Mouse (Mus musculus) MEL (cell line): Measurements from ENCODE around the gene Cd86. TPM values are rescaled to one million over a fixed set of nuclear protein-coding genes. Genes with fewer than 3 reads are reported as not detected.

Experiments used
- DNase-seq: peaks from one replicate; pipeline ENCODE4 v3.0.0; 2011; ENCODE audit warnings: low read depth, low spot score
- H3K27ac ChIP-seq: 2 replicates; pipeline ENCODE4 v1.5.1; 2012; ENCODE audit warnings: low read depth, mild to moderate bottlenecking, control low read depth, low read length, moderate library complexity; ENCODE audit not compliant: control insufficient read depth
- H3K27me3 ChIP-seq, 2 experiments: fragments of 150-350 bp in 1 of 2; sonication (generic) in 1 of 2; 2 replicates each; pipeline ENCODE4 v1.6.1; 2012; ENCODE audit warnings: low read length in 2 of 2, mild to moderate bottlenecking in 2 of 2, improper control_type of control experiment in 1 of 2, moderate library complexity in 1 of 2; ENCODE audit not compliant: insufficient read depth in 2 of 2, control insufficient read depth in 1 of 2
- H3K36me3 ChIP-seq, 2 experiments: 2 replicates each; pipeline ENCODE4 v1.6.1; 2012 to 2014; ENCODE audit warnings: low read length in 2 of 2, improper control_type of control experiment in 1 of 2, inconsistent platforms in 1 of 2, mild to moderate bottlenecking in 1 of 2; ENCODE audit not compliant: insufficient read depth in 2 of 2, control insufficient read depth in 1 of 2
- H3K4me1 ChIP-seq, 2 experiments: fragments of 150-350 bp in 1 of 2; sonication (generic) in 1 of 2; 2 replicates each; pipeline ENCODE4 v1.6.1; 2012; ENCODE audit warnings: low read length in 2 of 2, improper control_type of control experiment in 1 of 2, mild to moderate bottlenecking in 1 of 2; ENCODE audit not compliant: insufficient read depth in 2 of 2, control insufficient read depth in 1 of 2
- H3K4me3 ChIP-seq, 2 experiments: fragments of 150-350 bp in 1 of 2; sonication (generic) in 1 of 2; 2 replicates each; pipeline ENCODE4 v1.5.1; 2012; ENCODE audit warnings: low read depth in 2 of 2, low read length in 2 of 2, mild to moderate bottlenecking in 2 of 2, moderate library complexity in 2 of 2, control low read depth in 1 of 2, improper control_type of control experiment in 1 of 2; ENCODE audit not compliant: control insufficient read depth in 1 of 2, insufficient read depth in 1 of 2
- H3K79me2 ChIP-seq: 2 replicates; pipeline ENCODE4 v1.6.1; 2012; ENCODE audit warnings: mild to moderate bottlenecking, low read length, moderate library complexity; ENCODE audit not compliant: control insufficient read depth, poor library complexity, insufficient read depth
- H3K9ac ChIP-seq: 2 replicates; pipeline ENCODE4 v1.6.1; 2012; ENCODE audit warnings: low read depth, mild to moderate bottlenecking, control low read depth, low read length, moderate library complexity; ENCODE audit not compliant: control insufficient read depth, poor library complexity, severe bottlenecking
- H3K9me3 ChIP-seq: fragments of 150-350 bp; sonication (generic); replicated peaks from 2 replicates; pipeline ENCODE4 v1.6.1; 2012; ENCODE audit warnings: mild to moderate bottlenecking, low read length, improper control_type of control experiment, moderate library complexity; ENCODE audit not compliant: insufficient read depth
- CHD2 ChIP-seq: IDR thresholded peaks from 2 replicates; pipeline ENCODE4 v1.6.1; 2011; ENCODE audit warnings: low read length, improper control_type of control experiment
- ELF1 ChIP-seq: IDR thresholded peaks from 2 replicates; pipeline ENCODE4 v1.6.1; 2014; ENCODE audit warnings: low read depth, mild to moderate bottlenecking, inconsistent platforms, low read length, improper control_type of control experiment, moderate library complexity
- EP300 ChIP-seq, 2 experiments: IDR thresholded peaks; 2 replicates each; pipeline ENCODE4 v1.6.1; 2011; ENCODE audit warnings: improper control_type of control experiment in 2 of 2, low read length in 2 of 2, low read depth in 1 of 2, mild to moderate bottlenecking in 1 of 2
- GABPA ChIP-seq: IDR thresholded peaks from 2 replicates; pipeline ENCODE4 v1.6.1; 2012; ENCODE audit warnings: low read depth, mild to moderate bottlenecking, inconsistent platforms, low read length, improper control_type of control experiment, moderate library complexity
- GATA1 ChIP-seq: IDR thresholded peaks from 2 replicates; pipeline ENCODE4 v1.6.1; 2011; ENCODE audit warnings: low read depth, low read length, improper control_type of control experiment
- HCFC1 ChIP-seq: IDR thresholded peaks from 2 replicates; pipeline ENCODE4 v1.6.1; 2012; ENCODE audit warnings: low read depth, mild to moderate bottlenecking, inconsistent platforms, low read length, improper control_type of control experiment, moderate library complexity
- JUND ChIP-seq: IDR thresholded peaks from 2 replicates; pipeline ENCODE4 v1.6.1; 2011; ENCODE audit warnings: low read depth, mild to moderate bottlenecking, improper control_type of control experiment, low read length
- MAFK ChIP-seq: IDR thresholded peaks from 2 replicates; pipeline ENCODE4 v1.6.1; 2011; ENCODE audit warnings: low read depth, mild to moderate bottlenecking, low read length, improper control_type of control experiment, borderline replicate concordance
- MAZ ChIP-seq: IDR thresholded peaks from 2 replicates; pipeline ENCODE4 v1.6.1; 2012; ENCODE audit warnings: low read depth, mild to moderate bottlenecking, inconsistent platforms, low read length, improper control_type of control experiment
- MEF2A ChIP-seq: IDR thresholded peaks from 2 replicates; pipeline ENCODE4 v1.6.1; 2014; ENCODE audit warnings: low read depth, mild to moderate bottlenecking, inconsistent platforms, low read length, improper control_type of control experiment; ENCODE audit not compliant: poor library complexity, insufficient replicate concordance, severe bottlenecking; ENCODE audit errors: extremely low read depth
- MYB ChIP-seq: IDR thresholded peaks from 2 replicates; pipeline ENCODE4 v1.6.1; 2011; ENCODE audit warnings: mild to moderate bottlenecking, low read depth, low read length, improper control_type of control experiment
- MYC ChIP-seq: IDR thresholded peaks from 2 replicates; pipeline ENCODE4 v1.6.1; 2011; ENCODE audit warnings: low read depth, mild to moderate bottlenecking, low read length, improper control_type of control experiment, moderate library complexity
- POLR2AphosphoS2 ChIP-seq: IDR thresholded peaks from 2 replicates; pipeline ENCODE4 v1.6.1; 2011; ENCODE audit warnings: low read length, improper control_type of control experiment
- RAD21 ChIP-seq: IDR thresholded peaks from 2 replicates; pipeline ENCODE4 v1.6.1; 2011; ENCODE audit warnings: mild to moderate bottlenecking, low read depth, low read length, improper control_type of control experiment
- RCOR1 ChIP-seq: IDR thresholded peaks from 2 replicates; pipeline ENCODE4 v1.6.1; 2012; ENCODE audit warnings: low read depth, mild to moderate bottlenecking, inconsistent platforms, low read length, improper control_type of control experiment
- SMC3 ChIP-seq: IDR thresholded peaks from 2 replicates; pipeline ENCODE4 v1.6.1; 2011; ENCODE audit warnings: low read depth, low read length, improper control_type of control experiment
- TAL1 ChIP-seq: IDR thresholded peaks from 2 replicates; pipeline ENCODE4 v1.6.1; 2012; ENCODE audit warnings: mild to moderate bottlenecking, inconsistent platforms, low read length, moderate library complexity, mixed read lengths
- TCF12 ChIP-seq: IDR thresholded peaks from 2 replicates; pipeline ENCODE4 v1.6.1; 2014; ENCODE audit warnings: low read depth, mild to moderate bottlenecking, inconsistent platforms, low read length, improper control_type of control experiment, moderate library complexity
- USF1 ChIP-seq: IDR thresholded peaks from 2 replicates; pipeline ENCODE4 v1.6.1; 2014; ENCODE audit warnings: low read depth, mild to moderate bottlenecking, inconsistent platforms, low read length, improper control_type of control experiment, moderate library complexity
- ZNF384 ChIP-seq: IDR thresholded peaks from 2 replicates; pipeline ENCODE4 v1.6.1; 2012; ENCODE audit warnings: low read depth, mild to moderate bottlenecking, inconsistent platforms, low read length, improper control_type of control experiment
- polyA plus RNA-seq, 2 experiments: library from polyadenylated mRNA; stranded (reverse) in 1 of 2; unstranded in 1 of 2; fragments of >175 nt in 1 of 2; fragments of >200 nt in 1 of 2; gene quantifications; 2 replicates each; pipeline versions ENCODE4 v1.2.1 to v1.2.4; 2012; ENCODE audit warnings: low replicate concordance in 2 of 2, low read depth in 1 of 2; ENCODE audit not compliant: insufficient read length in 2 of 2, insufficient read depth in 1 of 2, missing spikeins in 1 of 2
- total RNA-seq: library from RNA; depleted of rRNA; stranded (reverse); fragments of 300-350 nt; gene quantifications from 2 replicates; pipeline ENCODE4 v1.2.3, GENCODE M21; 2012

Gene Cd86
- total and polyA plus RNA-seq, 3 experiments = not detected

DNA sequence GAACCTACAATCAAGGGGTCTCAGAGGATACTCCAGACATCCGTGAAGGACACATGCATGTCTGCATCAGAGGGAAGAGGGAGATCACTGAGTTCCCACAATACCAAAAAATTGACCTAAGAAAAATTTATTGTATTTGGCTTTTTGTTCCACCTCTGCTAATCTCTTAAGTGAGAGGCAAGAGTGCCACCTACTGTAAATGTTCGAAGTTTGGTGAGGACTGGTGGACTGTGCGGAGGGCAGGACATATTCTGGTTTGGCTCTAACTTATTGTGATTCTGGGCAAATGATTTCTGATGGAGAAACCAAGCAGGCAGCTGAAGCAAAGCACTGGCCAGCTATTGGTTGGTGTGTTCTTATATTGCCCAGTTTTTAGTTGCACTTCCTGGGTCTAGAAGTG lies 43.6 kb downstream of the Cd86 start:
- no peak for DNase-seq
- Histone ChIP-seq H3K27ac (no peak overlapping the region), H3K4me1 (peaks cover 2 to 8% of the 10 kb centered on the region in 2 experiments; a peak in 3 of 4 replicates), H3K9me3 (no peaks in the 10 kb centered on the region), H3K36me3 (peaks cover 0 to 9% of the 10 kb centered on the region in 2 experiments; a peak in 2 of 4 replicates), H3K79me2 (no peaks in the 10 kb centered on the region), H3K4me3 (no peak overlapping the region), H3K9ac (no peak overlapping the region), H3K27me3 (no peaks in the 10 kb centered on the region)
- TF ChIP-seq RAD21 = peak; percentile 3
- TF ChIP-seq ZNF384 = no peak
- TF ChIP-seq MEF2A = no peak
- TF ChIP-seq GATA1 = no peak
- no peak for TF ChIP-seq MAFK
- TF ChIP-seq RCOR1 = no peak
- no peak for TF ChIP-seq MYB

DNA sequence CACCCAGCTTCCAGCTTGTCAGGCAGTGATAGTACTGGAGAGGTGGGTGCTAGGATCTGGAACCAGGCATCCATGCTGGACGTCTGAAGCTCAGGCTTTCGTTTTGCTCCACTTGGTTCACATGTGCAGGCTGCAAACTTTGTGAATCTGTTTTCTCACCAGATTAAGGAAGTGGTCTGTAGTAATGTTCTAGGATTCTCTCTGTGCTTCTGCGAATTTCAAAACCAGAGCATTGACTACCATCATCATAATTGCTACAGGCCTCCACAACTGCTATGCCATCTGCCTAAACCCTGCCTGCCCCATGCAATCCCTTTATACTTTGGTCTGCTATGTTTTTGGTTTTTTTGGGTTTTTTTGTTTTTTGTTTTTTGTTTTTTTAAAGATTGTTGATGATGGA lies 44.8 kb downstream of the Cd86 start:
- Histone ChIP-seq H3K9me3 (no peaks in the 10 kb centered on the region), H3K9ac (no peak overlapping the region), H3K27ac (no peak overlapping the region), H3K4me3 (no peak overlapping the region), H3K27me3 (no peaks in the 10 kb centered on the region), H3K36me3 (peaks cover 0 to 2% of the 10 kb centered on the region in 2 experiments; a peak in 1 of 4 replicates), H3K4me1 (no peaks in the 10 kb centered on the region; a peak in 1 of 4 replicates), H3K79me2 (no peaks in the 10 kb centered on the region)
- TF ChIP-seq CHD2 (no peak), TAL1 (no peak), SMC3 (no peak), GATA1 (no peak), JUND (no peak), TCF12 (no peak), ZNF384 (no peak), ELF1 (no peak), MYC (no peak), EP300 (IDR thresholded peaks at IDR 0.05; ENCODE audit: low read depth in 1 of 2, low read length in 2 of 2) (no peak), USF1 (no peak), GABPA (no peak), POLR2AphosphoS2 (no peak), MAZ (no peak), HCFC1 (no peak)
- no peak for DNase-seq
